Mouse (Mus musculus): Measurements from ENCODE around the gene Snrpc. TPM values are rescaled to one million over a fixed set of nuclear protein-coding genes. Genes with fewer than 3 reads are reported as not detected.

Gene Snrpc
- total RNA-seq, 2 experiments from 2014 or later: 61.5 TPM

- no peak for DNase-seq (ENCODE audit: extremely low spot score in 1 of 2, low spot score in 1 of 2)
These were observed 19.9 kb downstream of the Snrpc start for GRCm38 (mm10) chr17:27857649-27858475.

- no peak for DNase-seq (ENCODE audit: extremely low spot score in 1 of 2, low spot score in 1 of 2)
These were observed 21.2 kb downstream of the Snrpc start for GRCm38 (mm10) chr17:27859131-27859530.

GRCm38 (mm10) chr17:27865461-27865860 lies 27.5 kb downstream of the Snrpc start:
- DNase-seq (ENCODE audit: extremely low spot score in 1 of 2, low spot score in 1 of 2): no peak

- no peak for DNase-seq (ENCODE audit: extremely low spot score in 1 of 2, low spot score in 1 of 2)
These were observed 28.8 kb downstream of the Snrpc start for GRCm38 (mm10) chr17:27866737-27867136.

- peak in 1 of 2 experiments; percentile 18 for DNase-seq (ENCODE audit: extremely low spot score in 1 of 2, low spot score in 1 of 2)
These were observed 33.9 kb downstream of the Snrpc start for GRCm38 (mm10) chr17:27871851-27872250.

- no peak for DNase-seq (ENCODE audit: extremely low spot score in 1 of 2, low spot score in 1 of 2)
These were observed 35.6 kb downstream of the Snrpc start for GRCm38 (mm10) chr17:27873583-27873982.

- no peak for DNase-seq (ENCODE audit: extremely low spot score in 1 of 2, low spot score in 1 of 2)
These were observed 36.6 kb downstream of the Snrpc start for GRCm38 (mm10) chr17:27874510-27874909.

- DNase-seq (ENCODE audit: extremely low spot score in 1 of 2, low spot score in 1 of 2): peak in 1 of 2 experiments; percentile 10
These were observed 43.6 kb downstream of the Snrpc start for GRCm38 (mm10) chr17:27881518-27881917.

GRCm38 (mm10) chr17:27883129-27883528 lies 45.2 kb downstream of the Snrpc start:
- no peak for DNase-seq (ENCODE audit: extremely low spot score in 1 of 2, low spot score in 1 of 2)

- DNase-seq (ENCODE audit: extremely low spot score in 1 of 2, low spot score in 1 of 2): no peak
These were observed 46.0 kb downstream of the Snrpc start for GRCm38 (mm10) chr17:27883994-27884393.

- no peak for DNase-seq (ENCODE audit: extremely low spot score in 1 of 2, low spot score in 1 of 2)
These were observed 48.7 kb downstream of the Snrpc start for GRCm38 (mm10) chr17:27886499-27887210.

Other genes starting within 250 kb of the Snrpc start
- gene Nudt3, start 214.7 kb upstream of the Snrpc start, total RNA-seq (2021): 100 to 1,000 TPM; 534 to 560 TPM
- gene RPS10-NUDT3, start 202.9 kb upstream of the Snrpc start, total RNA-seq (2021): 1 to 10 TPM in 1 of 2 experiments, not detected in 1; 1.5 TPM
- 100 to 1,000 TPM; 437 to 494 TPM for gene Rps10, start 201.5 kb upstream of the Snrpc start, total RNA-seq (2021)
- gene Pacsin1, start 182.6 kb upstream of the Snrpc start, total RNA-seq (2021): 100 to 1,000 TPM; 302 to 321 TPM
- not detected for gene Spdef, start 109.2 kb upstream of the Snrpc start, total RNA-seq (2021)
- gene D17Wsu92e, start 17.5 kb upstream of the Snrpc start, total RNA-seq (2021): 100 to 1,000 TPM; 173 to 183 TPM
- gene Uhrf1bp1, start 18.3 kb downstream of the Snrpc start, total RNA-seq (2021): 10 to 100 TPM; 16.3 to 16.5 TPM
- 10 to 100 TPM; 34.5 to 42.9 TPM for gene Anks1, start 71.2 kb downstream of the Snrpc start, total RNA-seq (2021)
- 10 to 100 TPM; 34.8 to 39.3 TPM for gene Taf11, start 71.7 kb downstream of the Snrpc start, total RNA-seq (2021)
- gene Tcp11, start 242.5 kb downstream of the Snrpc start, total RNA-seq (2021): 1 to 10 TPM; 1.2 to 1.3 TPM